Comparison of ENCODE assay signal across 20 mouse cellular contexts in genomic region chr8:77752041-77752440, GRCm38 (mm10). TPM values are rescaled to one million over a fixed set of nuclear protein-coding genes. Genes with fewer than 3 reads are reported as not detected.
"Had no signal": no experiment of that assay in that cellular context is flagged by ENCODE, and none has a peak within 500 bp of the region (broad histone marks: within the 10 kb centered on the region; RNA-seq: fewer than 3 reads in every experiment).

No protein-coding gene starts in this region.

- H3K27me3 ChIP-seq: limb, embryonic 12.5 days; limb, embryonic 15.5 days; midbrain, embryonic 13.5 days had no signal

- H3K4me2 ChIP-seq: limb, embryonic 12.5 days; limb, embryonic 15.5 days; liver, embryonic 11.5 days; lung, embryonic 14.5 days; midbrain, embryonic 13.5 days had no signal

- H3K4me1 ChIP-seq: limb, embryonic 15.5 days; midbrain, embryonic 13.5 days had no signal

- H3K27ac ChIP-seq: limb, embryonic 12.5 days; limb, embryonic 15.5 days; liver, embryonic 14.5 days; macrophage; midbrain, embryonic 13.5 days had no signal

- H3K9ac ChIP-seq: limb, embryonic 12.5 days; limb, embryonic 15.5 days; liver, embryonic 14.5 days; liver, postnatal 0 days; lung, embryonic 14.5 days; midbrain, embryonic 13.5 days had no signal

- H3K36me3 ChIP-seq: limb, embryonic 12.5 days; limb, embryonic 15.5 days; midbrain, embryonic 13.5 days had no signal

- ATAC-seq: liver, postnatal 0 days; lung, postnatal 0 days; midbrain, embryonic 13.5 days; midbrain, embryonic 16.5 days had no signal

- H3K4me3 ChIP-seq: limb, embryonic 12.5 days; limb, embryonic 15.5 days; midbrain, embryonic 13.5 days had no signal

- DNase-seq: kidney, adult 11 months; kidney, adult 8-10 months; kidney, postnatal 10 days; kidney, postnatal 4 days; left cerebral cortex, postnatal 4 days; liver, postnatal 0 days; lung, embryonic 14.5 days; retina, postnatal 1 day; right cerebral cortex, postnatal 25 days; spleen, adult 18-20 months; thymus, adult 18-20 months; thymus, postnatal 36 days had no signal

- H3K9me3 ChIP-seq: limb, embryonic 12.5 days; limb, embryonic 15.5 days; midbrain, embryonic 13.5 days had no signal

RNA-seq across cellular contexts. Expression of gene Ednra, which starts 27.8 kb away (rescaled TPM):
- polyA plus RNA-seq: macrophage had no signal
